Mouse (Mus musculus): ENCODE measurements at regions not wholly inside any gene's neighbourhood (a gene's known extent, or its start where the extent isn't known, plus 50 kb on each side); places are given as distances from the start of the nearest gene placed in this dataset.

DNA sequence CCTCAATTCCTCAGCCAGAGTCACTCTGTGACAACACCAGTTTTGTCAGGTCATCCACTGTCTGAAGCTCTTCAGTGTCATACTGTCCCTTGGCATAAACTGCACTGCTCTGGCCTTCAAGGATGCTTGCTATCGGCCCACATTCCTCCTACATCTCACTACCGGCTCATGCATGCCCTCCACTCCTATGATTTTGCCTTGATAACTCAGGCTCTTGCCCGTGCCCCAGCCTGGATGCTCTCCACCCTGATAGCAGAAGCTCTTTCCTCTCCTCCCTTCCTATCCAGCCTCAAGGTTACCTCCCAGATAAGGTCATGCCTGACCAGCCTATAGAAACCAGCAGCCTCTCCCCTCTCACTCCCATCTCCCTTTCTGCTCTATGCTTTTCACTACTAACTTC is 74.8 kb downstream of the Sox4 start:
- no peaks in the 10 kb centered on the region for H3K36me3 ChIP-seq (ENCODE audit: control insufficient read depth, insufficient read depth, low read length)
- H3K9me3 ChIP-seq (ENCODE audit: control insufficient read depth, low read length): no peaks in the 10 kb centered on the region
- DNase-seq (ENCODE audit: low spot score) (no peak), ATAC-seq (replicated peaks; ENCODE audit: low FRiP score) (no peak)
- no peak overlapping the region for H3K4me3 ChIP-seq (ENCODE audit: low read depth, low read length)
- WGBS: 34% methylated on average over 3 of the region's 3 CpGs
- no peak overlapping the region for H3K4me2 ChIP-seq
- no peak overlapping the region for H3K9ac ChIP-seq (ENCODE audit: low read depth, low read length)
- H3K27me3 ChIP-seq (replicated peaks; ENCODE audit: control insufficient read depth, insufficient read depth, low read length): peaks cover 7% of the 10 kb centered on the region
- H3K4me1 ChIP-seq (replicated peaks; ENCODE audit: control insufficient read depth, insufficient read depth, low read length): no peaks in the 10 kb centered on the region
- H3K27ac ChIP-seq (ENCODE audit: low read depth, low read length): no peak overlapping the region

DNA sequence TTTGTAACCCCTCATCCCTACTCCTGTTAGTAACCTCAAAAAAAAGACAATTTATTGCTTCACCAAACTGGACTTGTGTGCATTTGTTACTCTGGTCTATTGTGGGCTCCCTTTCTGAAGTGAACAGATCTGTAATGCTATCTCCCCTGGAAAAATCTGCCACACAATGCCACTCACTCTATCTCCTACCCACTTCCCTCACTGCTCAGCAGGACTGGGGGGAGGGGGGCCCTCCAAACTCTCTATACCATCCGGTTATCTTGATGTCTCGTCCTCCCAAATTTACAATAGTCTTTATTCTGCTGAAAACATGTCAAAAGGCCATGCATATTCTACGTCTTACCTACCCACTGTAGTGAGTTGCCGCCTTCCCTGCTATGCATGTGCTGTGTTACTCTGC is 76.7 kb downstream of the Sox4 start:
- no peak for ATAC-seq (replicated peaks; ENCODE audit: low FRiP score)
- no peaks in the 10 kb centered on the region for H3K4me1 ChIP-seq (replicated peaks; ENCODE audit: control insufficient read depth, insufficient read depth, low read length)

GRCm38 (mm10) chr13:28870681-28871080 is 82.8 kb downstream of the Sox4 start:
- H3K9me3 ChIP-seq (ENCODE audit: control insufficient read depth, low read length): no peaks in the 10 kb centered on the region
- H3K4me1 ChIP-seq (replicated peaks; ENCODE audit: control insufficient read depth, insufficient read depth, low read length): no peaks in the 10 kb centered on the region
- no peak overlapping the region for H3K27ac ChIP-seq (ENCODE audit: low read depth, low read length)
- no peak for ATAC-seq (replicated peaks; ENCODE audit: low FRiP score)
- no peaks in the 10 kb centered on the region for H3K36me3 ChIP-seq (ENCODE audit: control insufficient read depth, insufficient read depth, low read length)
- no peaks in the 10 kb centered on the region for H3K27me3 ChIP-seq (replicated peaks; ENCODE audit: control insufficient read depth, insufficient read depth, low read length)
- 90% methylated on average over 4 of the region's 4 CpGs for WGBS
- no peak for DNase-seq (ENCODE audit: low spot score)
- H3K4me2 ChIP-seq: no peak overlapping the region
- no peak overlapping the region for H3K9ac ChIP-seq (ENCODE audit: low read depth, low read length)
- H3K4me3 ChIP-seq (ENCODE audit: low read depth, low read length): no peak overlapping the region

More for the DNA sequence above, 76.7 kb downstream of the Sox4 start:
- WGBS: 53% methylated on average over 4 of the region's 4 CpGs
- H3K27ac ChIP-seq (ENCODE audit: low read depth, low read length): no peak overlapping the region
- no peaks in the 10 kb centered on the region for H3K36me3 ChIP-seq (ENCODE audit: control insufficient read depth, insufficient read depth, low read length)
- DNase-seq (ENCODE audit: low spot score): no peak
- H3K9me3 ChIP-seq (ENCODE audit: control insufficient read depth, low read length): no peaks in the 10 kb centered on the region
- no peak overlapping the region for H3K9ac ChIP-seq (ENCODE audit: low read depth, low read length)
- no peak overlapping the region for H3K4me3 ChIP-seq (ENCODE audit: low read depth, low read length)
- no peaks in the 10 kb centered on the region; the same call in none of the 2 replicates for H3K27me3 ChIP-seq (replicated peaks; ENCODE audit: control insufficient read depth, insufficient read depth, low read length)
- H3K4me2 ChIP-seq: no peak overlapping the region

GRCm38 (mm10) chr13:28867210-28867609 is 86.3 kb downstream of the Sox4 start:
- Histone ChIP-seq H3K9me3 (ENCODE audit: control insufficient read depth, low read length) (no peaks in the 10 kb centered on the region), H3K9ac (ENCODE audit: low read depth, low read length) (no peak overlapping the region), H3K4me2 (no peak overlapping the region), H3K27ac (ENCODE audit: low read depth, low read length) (no peak overlapping the region), H3K36me3 (ENCODE audit: control insufficient read depth, insufficient read depth, low read length) (no peaks in the 10 kb centered on the region), H3K4me1 (replicated peaks; ENCODE audit: control insufficient read depth, insufficient read depth, low read length) (no peaks in the 10 kb centered on the region), H3K4me3 (ENCODE audit: low read depth, low read length) (no peak overlapping the region), H3K27me3 (replicated peaks; ENCODE audit: control insufficient read depth, insufficient read depth, low read length) (no peaks in the 10 kb centered on the region)
- WGBS: 82% methylated on average over 5 of the region's 5 CpGs
- ATAC-seq (replicated peaks; ENCODE audit: low FRiP score) (no peak), DNase-seq (ENCODE audit: low spot score) (no peak)

GRCm38 (mm10) chr13:28866686-28867085 is 86.8 kb downstream of the Sox4 start:
- no peak for ATAC-seq (replicated peaks; ENCODE audit: low FRiP score)

DNA sequence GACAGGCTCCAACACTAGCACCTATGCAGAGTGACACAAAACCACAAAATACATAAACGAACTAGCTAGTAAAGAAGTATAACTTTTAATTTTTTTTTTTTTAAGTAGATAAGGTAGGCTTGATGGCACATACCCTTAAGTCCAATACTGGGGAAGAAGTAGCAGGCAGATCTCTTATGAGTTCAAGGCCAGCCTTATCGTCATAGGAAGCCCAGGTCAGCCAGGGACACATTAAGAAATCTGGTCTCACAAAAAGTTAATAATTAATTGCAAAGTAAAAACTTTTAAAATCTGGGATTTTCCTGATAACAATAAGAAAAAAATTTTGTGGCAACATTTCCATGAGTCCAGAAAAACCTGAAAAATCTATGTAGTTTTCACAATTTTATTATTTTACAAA is 92.9 kb downstream of the Sox4 start:
- no peak for ATAC-seq (replicated peaks; ENCODE audit: low FRiP score)
- WGBS: 63% methylated on average over 2 of the region's 2 CpGs

More at GRCm38 (mm10) chr13:28866686-28867085, 86.8 kb downstream of the Sox4 start:
- Histone ChIP-seq H3K4me2 (no peak overlapping the region), H3K4me1 (replicated peaks; ENCODE audit: control insufficient read depth, insufficient read depth, low read length) (no peaks in the 10 kb centered on the region), H3K9me3 (ENCODE audit: control insufficient read depth, low read length) (no peaks in the 10 kb centered on the region), H3K27me3 (replicated peaks; ENCODE audit: control insufficient read depth, insufficient read depth, low read length) (no peaks in the 10 kb centered on the region), H3K36me3 (ENCODE audit: control insufficient read depth, insufficient read depth, low read length) (no peaks in the 10 kb centered on the region), H3K9ac (ENCODE audit: low read depth, low read length) (no peak overlapping the region), H3K27ac (ENCODE audit: low read depth, low read length) (no peak overlapping the region), H3K4me3 (ENCODE audit: low read depth, low read length) (no peak overlapping the region)
- no peak for DNase-seq (ENCODE audit: low spot score)
- WGBS: 81% methylated on average over 3 of the region's 3 CpGs

DNA sequence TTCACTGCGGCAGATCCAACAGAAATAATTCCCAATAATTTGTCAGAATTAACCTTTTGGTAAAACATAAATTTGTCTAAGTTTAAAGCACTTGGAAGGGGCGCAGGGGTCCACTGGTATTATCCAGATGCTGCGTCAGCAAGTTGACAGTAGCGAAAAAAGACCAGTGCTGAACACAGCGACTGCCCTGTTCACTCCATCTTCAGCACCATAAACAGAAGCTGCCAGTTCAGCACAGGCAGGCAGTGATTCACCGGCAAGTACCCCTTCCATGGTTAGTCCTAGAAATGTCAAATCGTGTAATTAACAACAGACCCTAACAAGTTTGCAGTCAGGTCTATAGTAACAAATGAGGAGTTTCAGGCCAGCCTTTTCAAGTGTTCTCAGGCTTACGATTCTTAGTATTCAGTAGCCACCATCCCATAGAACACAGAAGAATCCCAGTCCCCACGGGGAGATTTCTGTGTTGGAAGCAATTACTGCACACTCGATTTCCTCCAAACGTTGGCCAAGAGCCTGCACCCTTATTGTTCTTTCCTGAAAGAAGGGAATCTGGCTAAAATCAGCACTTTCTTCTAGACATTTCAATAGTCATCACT is 93.6 kb downstream of the Sox4 start:
- WGBS: 71% methylated on average over 11 of the region's 11 CpGs

More for the DNA sequence above, 92.9 kb downstream of the Sox4 start:
- no peak for DNase-seq (ENCODE audit: low spot score)
- Histone ChIP-seq H3K36me3 (ENCODE audit: control insufficient read depth, insufficient read depth, low read length) (no peaks in the 10 kb centered on the region), H3K4me2 (no peak overlapping the region), H3K27me3 (replicated peaks; ENCODE audit: control insufficient read depth, insufficient read depth, low read length) (no peaks in the 10 kb centered on the region), H3K27ac (ENCODE audit: low read depth, low read length) (no peak overlapping the region), H3K4me3 (ENCODE audit: low read depth, low read length) (no peak overlapping the region), H3K4me1 (replicated peaks; ENCODE audit: control insufficient read depth, insufficient read depth, low read length) (no peaks in the 10 kb centered on the region), H3K9ac (ENCODE audit: low read depth, low read length) (no peak overlapping the region), H3K9me3 (ENCODE audit: control insufficient read depth, low read length) (no peaks in the 10 kb centered on the region)

DNA sequence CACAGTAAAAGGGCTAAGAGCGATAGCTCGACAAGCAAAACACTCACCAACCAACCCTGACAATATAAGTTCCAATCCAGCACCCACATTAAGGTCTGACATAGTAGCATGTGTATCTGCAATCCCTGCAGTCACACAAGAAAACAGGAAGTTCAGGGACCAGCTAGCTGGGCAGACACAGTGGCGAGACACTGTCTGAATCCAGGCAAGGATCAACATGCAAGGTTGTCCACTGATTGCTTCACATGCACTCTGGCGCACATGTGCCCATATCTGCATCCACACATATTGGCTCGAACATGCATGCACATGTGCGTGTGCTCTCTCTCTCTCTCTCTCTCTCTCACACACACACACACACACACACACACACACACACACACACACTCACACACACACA is 95.5 kb downstream of the Sox4 start:
- H3K27me3 ChIP-seq (replicated peaks; ENCODE audit: control insufficient read depth, insufficient read depth, low read length): no peaks in the 10 kb centered on the region
- H3K4me3 ChIP-seq (ENCODE audit: low read depth, low read length): no peak overlapping the region
- no peak overlapping the region for H3K4me2 ChIP-seq
- WGBS: 76% methylated on average over 6 of the region's 6 CpGs
- H3K27ac ChIP-seq (ENCODE audit: low read depth, low read length): no peak overlapping the region
- no peak for DNase-seq (ENCODE audit: low spot score)
- H3K4me1 ChIP-seq (replicated peaks; ENCODE audit: control insufficient read depth, insufficient read depth, low read length): no peaks in the 10 kb centered on the region
- no peaks in the 10 kb centered on the region for H3K9me3 ChIP-seq (ENCODE audit: control insufficient read depth, low read length)
- H3K9ac ChIP-seq (ENCODE audit: low read depth, low read length): no peak overlapping the region
- ATAC-seq (replicated peaks; ENCODE audit: low FRiP score): no peak
- H3K36me3 ChIP-seq (ENCODE audit: control insufficient read depth, insufficient read depth, low read length): no peaks in the 10 kb centered on the region

More for the DNA sequence above, 93.6 kb downstream of the Sox4 start:
- Histone ChIP-seq H3K9ac (ENCODE audit: low read depth, low read length) (no peak overlapping the region), H3K27me3 (replicated peaks; ENCODE audit: control insufficient read depth, insufficient read depth, low read length) (no peaks in the 10 kb centered on the region), H3K27ac (ENCODE audit: low read depth, low read length) (no peak overlapping the region), H3K4me2 (no peak overlapping the region), H3K36me3 (ENCODE audit: control insufficient read depth, insufficient read depth, low read length) (no peaks in the 10 kb centered on the region), H3K4me3 (ENCODE audit: low read depth, low read length) (no peak overlapping the region), H3K9me3 (ENCODE audit: control insufficient read depth, low read length) (no peaks in the 10 kb centered on the region), H3K4me1 (replicated peaks; ENCODE audit: control insufficient read depth, insufficient read depth, low read length) (no peaks in the 10 kb centered on the region)
- DNase-seq (ENCODE audit: low spot score) (no peak), ATAC-seq (replicated peaks; ENCODE audit: low FRiP score) (no peak)

GRCm38 (mm10) chr13:28857201-28857600 is 96.3 kb downstream of the Sox4 start:
- Histone ChIP-seq H3K4me2 (no peak overlapping the region), H3K4me1 (replicated peaks; ENCODE audit: control insufficient read depth, insufficient read depth, low read length) (no peaks in the 10 kb centered on the region), H3K4me3 (ENCODE audit: low read depth, low read length) (no peak overlapping the region), H3K27ac (ENCODE audit: low read depth, low read length) (no peak overlapping the region), H3K9ac (ENCODE audit: low read depth, low read length) (no peak overlapping the region), H3K27me3 (replicated peaks; ENCODE audit: control insufficient read depth, insufficient read depth, low read length) (no peaks in the 10 kb centered on the region), H3K36me3 (ENCODE audit: control insufficient read depth, insufficient read depth, low read length) (no peaks in the 10 kb centered on the region), H3K9me3 (ENCODE audit: control insufficient read depth, low read length) (no peaks in the 10 kb centered on the region)
- DNase-seq (ENCODE audit: low spot score) (no peak), ATAC-seq (replicated peaks; ENCODE audit: low FRiP score) (no peak)
- WGBS: 84% methylated on average over 6 of the region's 6 CpGs
